In genomic region chr9:104039031-104039695, GRCm38 (mm10) we compare ENCODE assay signal across 31 mouse cellular contexts. TPM values are rescaled to one million over a fixed set of nuclear protein-coding genes. Genes with fewer than 3 reads are reported as not detected.
"Had no signal": no experiment of that assay in that cellular context is flagged by ENCODE, and none has a peak within 500 bp of the region (broad histone marks: within the 10 kb centered on the region; RNA-seq: fewer than 3 reads in every experiment).

No protein-coding gene starts in this region.

- H3K4me2 ChIP-seq: kidney, embryonic 15.5 days; limb, embryonic 12.5 days; limb, embryonic 15.5 days; lung, embryonic 15.5 days; midbrain, embryonic 13.5 days had no signal

- H3K4me1 ChIP-seq: kidney, embryonic 15.5 days; limb, embryonic 12.5 days; limb, embryonic 15.5 days; lung, embryonic 15.5 days; midbrain, embryonic 13.5 days had no signal

- DNase-seq: kidney, adult 11 months; kidney, adult 8-10 months; kidney, postnatal 10 days; kidney, postnatal 36 days; layer of hippocampus, postnatal 36 days; left cerebral cortex, postnatal 4 days; lung, adult 18-20 months; lung, postnatal 10 days; lung, postnatal 36 days; right cerebral cortex, adult 18-20 months; right cerebral cortex, postnatal 14 days; right cerebral cortex, postnatal 4 days; thymus, adult 2 months; thymus, postnatal 14 days had no signal

- H3K27ac ChIP-seq: kidney, embryonic 15.5 days; left cerebral cortex, adult 2 months; limb, embryonic 12.5 days; limb, embryonic 15.5 days; liver, embryonic 14.5 days; lung, embryonic 15.5 days; midbrain, embryonic 10.5 days; midbrain, embryonic 13.5 days; stomach, postnatal 0 days had no signal

- H3K4me3 ChIP-seq: kidney, embryonic 15.5 days; left cerebral cortex, adult 2 months; limb, embryonic 12.5 days; limb, embryonic 15.5 days; lung, embryonic 15.5 days; megakaryocyte, embryonic 14.5 days; midbrain, embryonic 10.5 days; midbrain, embryonic 13.5 days had no signal

- H3K9me3 ChIP-seq: kidney, embryonic 15.5 days; limb, embryonic 12.5 days; limb, embryonic 15.5 days; lung, embryonic 15.5 days; megakaryocyte, embryonic 14.5 days; midbrain, embryonic 10.5 days; midbrain, embryonic 13.5 days had no signal

- H3K27me3 ChIP-seq: kidney, embryonic 15.5 days; limb, embryonic 12.5 days; limb, embryonic 15.5 days; lung, embryonic 15.5 days; megakaryocyte, embryonic 14.5 days; midbrain, embryonic 13.5 days had no signal

- H3K9ac ChIP-seq: kidney, embryonic 15.5 days; limb, embryonic 12.5 days; limb, embryonic 15.5 days; liver, embryonic 14.5 days; lung, embryonic 15.5 days; midbrain, embryonic 13.5 days had no signal

- ATAC-seq: midbrain, embryonic 13.5 days had no signal

RNA-seq across cellular contexts. Expression of gene Gm28305, which starts 1.3 kb away (rescaled TPM):
- total RNA-seq: layer of hippocampus, adult 8-10 months; layer of hippocampus, postnatal 10 days; layer of hippocampus, postnatal 36 days; left cerebral cortex, adult 2 months; left cerebral cortex, postnatal 10 days; left cerebral cortex, postnatal 4 days; midbrain, postnatal 0 days had no signal
- polyA plus RNA-seq: kidney, embryonic 15.5 days; limb, embryonic 12.5 days; limb, embryonic 15.5 days; liver, embryonic 14.5 days; lung, embryonic 15.5 days; midbrain, embryonic 10.5 days; midbrain, embryonic 13.5 days; midbrain, postnatal 0 days; neural tube, embryonic 11.5 days; neural tube, embryonic 14.5 days; stomach, embryonic 14.5 days; stomach, postnatal 0 days; thymus, adult 2 months had no signal
